Mouse (Mus musculus) urinary bladder, postnatal 36 days (tissue): ENCODE data around the gene Sugp1.
"Not testable (repeated sequence)": the region's sequence is repeated elsewhere in the genome, so short reads cannot be mapped to it uniquely, and the experiment has no call there.

Experiments
- DNase-seq, 2 experiments: peaks; one replicate each; pipeline ENCODE4 v3.0.0; 2022; ENCODE audit warnings: low spot score in 2 of 2, mixed read lengths in 1 of 2

Sugp1 gene

GRCm38 (mm10) chr8:70043996-70044395, 1.4 kb downstream of the Sugp1 start:
- no peak for DNase-seq

GRCm38 (mm10) chr8:70049662-70050061, 7.0 kb downstream of the Sugp1 start:
- no peak for DNase-seq

- not testable (repeated sequence) for DNase-seq
Measured at GRCm38 (mm10) chr8:70050434-70050833, 7.8 kb downstream of the Sugp1 start.

- DNase-seq: no peak
Measured at GRCm38 (mm10) chr8:70057721-70058120, 15.1 kb downstream of the Sugp1 start.

- no peak for DNase-seq
Measured at GRCm38 (mm10) chr8:70071836-70072440, 29.3 kb downstream of the Sugp1 start.

GRCm38 (mm10) chr8:70072441-70073069, 29.9 kb downstream of the Sugp1 start, which contains the start of gene Tm6sf2:
Gene Tm6sf2 (plus strand): TSS chr8:70072924.
- DNase-seq: peak; percentile 18 to 28

GRCm38 (mm10) chr8:70073120-70073519, 30.5 kb downstream of the Sugp1 start:
- no peak for DNase-seq

GRCm38 (mm10) chr8:70073682-70074081, 31.1 kb downstream of the Sugp1 start:
- DNase-seq: no peak

- DNase-seq: no peak
Measured at GRCm38 (mm10) chr8:70081976-70082375, 39.4 kb downstream of the Sugp1 start.

GRCm38 (mm10) chr8:70083285-70083684, 40.7 kb downstream of the Sugp1 start, which contains the start of gene Hapln4:
Gene Hapln4 (plus strand): TSS chr8:70083457.
- peak in 1 of 2 experiments; percentile 27 for DNase-seq

GRCm38 (mm10) chr8:70084191-70085065, 41.8 kb downstream of the Sugp1 start:
- no peak for DNase-seq

GRCm38 (mm10) chr8:70086151-70086550, 43.5 kb downstream of the Sugp1 start:
- DNase-seq: no peak

GRCm38 (mm10) chr8:70087237-70087636, 44.6 kb downstream of the Sugp1 start:
- DNase-seq: no peak

GRCm38 (mm10) chr8:70087836-70088650, 45.4 kb downstream of the Sugp1 start:
- no peak for DNase-seq

GRCm38 (mm10) chr8:70089296-70089960, 46.8 kb downstream of the Sugp1 start:
- DNase-seq: no peak

GRCm38 (mm10) chr8:70092786-70093185, 50.2 kb downstream of the Sugp1 start:
- no peak for DNase-seq

- no peak for DNase-seq
Measured at GRCm38 (mm10) chr8:70099276-70099675, 56.7 kb downstream of the Sugp1 start.

- no peak for DNase-seq
Measured at GRCm38 (mm10) chr8:70100241-70100640, 57.6 kb downstream of the Sugp1 start.

GRCm38 (mm10) chr8:70104506-70104905, 61.9 kb downstream of the Sugp1 start:
- DNase-seq: peak in 1 of 2 experiments; percentile 25

- DNase-seq: no peak
Measured at GRCm38 (mm10) chr8:70104922-70105321, 62.3 kb downstream of the Sugp1 start.

- no peak for DNase-seq
Measured at GRCm38 (mm10) chr8:70110451-70110850, 67.8 kb downstream of the Sugp1 start.
